Mouse (Mus musculus): ENCODE results near the gene Nxpe4.
"Not testable (repeated sequence)": the region's sequence is repeated elsewhere in the genome, so short reads cannot be mapped to it uniquely, and the experiment has no call there.

Gene Nxpe4

DNA sequence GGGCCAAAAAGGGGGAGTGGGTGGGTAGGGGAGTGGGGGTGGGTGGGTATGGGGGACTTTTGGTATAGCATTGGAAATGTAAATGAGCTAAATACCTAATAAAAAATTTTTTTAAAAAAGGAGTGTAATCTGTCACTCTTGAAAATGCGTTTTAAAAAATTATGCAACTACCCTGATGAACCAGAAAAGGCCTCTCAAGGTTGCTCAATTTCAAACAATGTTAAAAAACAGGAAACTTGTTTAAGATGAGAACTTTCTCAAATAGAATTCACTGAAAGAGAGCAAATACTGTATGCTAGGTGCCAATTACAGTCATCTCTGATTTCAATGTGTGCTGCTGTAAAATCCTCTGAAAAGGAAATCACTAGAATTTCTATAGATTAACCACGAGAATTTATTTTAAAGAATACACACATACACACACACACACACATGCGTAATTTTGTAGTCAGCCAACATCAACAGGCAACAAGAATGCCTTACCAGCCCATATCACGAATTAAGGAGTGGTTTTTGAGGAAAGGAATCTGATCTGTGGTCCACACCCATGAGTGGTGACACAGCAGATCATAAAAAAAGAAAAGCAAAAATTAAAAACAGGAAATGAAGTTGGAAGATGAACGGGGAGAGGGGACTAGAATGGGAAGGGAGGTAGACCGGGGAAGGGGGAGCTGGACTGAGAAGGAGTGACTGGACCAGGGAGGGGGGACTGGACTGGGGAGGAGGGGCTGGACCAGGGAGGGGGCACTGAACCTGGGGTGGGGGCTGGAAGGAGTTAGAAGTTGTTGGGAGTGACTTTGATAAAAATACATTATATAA, 248.6 kb downstream of the Nxpe4 start:
- no peak for DNase-seq (ENCODE audit: low spot score in 2 of 2)

DNA sequence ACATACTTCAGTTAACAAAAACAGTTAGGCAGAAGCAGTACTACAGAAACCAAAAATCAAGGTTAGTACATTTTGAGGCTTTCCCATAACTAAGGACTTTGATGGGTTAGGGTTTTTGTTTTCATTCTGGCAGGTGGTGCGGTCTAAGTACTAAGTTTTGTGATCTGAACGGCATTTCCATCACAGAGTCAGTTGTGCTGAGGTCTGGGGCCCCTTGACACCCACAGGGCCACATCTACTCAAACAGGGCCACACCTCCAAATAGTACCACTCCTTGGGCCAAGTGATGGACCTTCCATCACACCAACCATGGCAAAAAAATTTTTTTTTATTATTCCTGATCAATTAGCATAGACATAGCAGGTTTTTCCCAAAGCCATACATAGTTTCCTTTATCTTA, 251.8 kb downstream of the Nxpe4 start:
- no peak for DNase-seq (ENCODE audit: low spot score in 2 of 2)

DNA sequence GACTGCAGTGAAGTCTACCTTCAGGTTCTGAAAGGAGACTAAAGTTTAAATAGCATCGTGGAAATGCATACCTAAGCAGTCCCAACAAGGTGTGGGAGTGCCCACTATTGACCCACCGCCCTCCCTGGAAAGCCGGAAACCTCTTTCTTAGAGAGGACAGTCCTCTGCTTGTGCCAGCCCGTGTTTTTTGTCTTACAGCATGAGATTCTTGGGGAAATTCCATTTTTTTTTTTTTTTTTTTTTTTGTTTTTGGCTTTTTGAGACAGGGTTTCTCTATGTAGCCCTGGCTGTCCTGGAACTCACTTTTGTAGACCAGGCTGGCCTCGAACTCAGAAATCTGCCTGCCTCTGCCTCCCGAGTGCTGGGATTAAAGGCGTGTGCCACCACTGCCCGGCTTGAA, 255.5 kb downstream of the Nxpe4 start:
- DNase-seq (ENCODE audit: low spot score in 2 of 2): not testable (repeated sequence)

DNA sequence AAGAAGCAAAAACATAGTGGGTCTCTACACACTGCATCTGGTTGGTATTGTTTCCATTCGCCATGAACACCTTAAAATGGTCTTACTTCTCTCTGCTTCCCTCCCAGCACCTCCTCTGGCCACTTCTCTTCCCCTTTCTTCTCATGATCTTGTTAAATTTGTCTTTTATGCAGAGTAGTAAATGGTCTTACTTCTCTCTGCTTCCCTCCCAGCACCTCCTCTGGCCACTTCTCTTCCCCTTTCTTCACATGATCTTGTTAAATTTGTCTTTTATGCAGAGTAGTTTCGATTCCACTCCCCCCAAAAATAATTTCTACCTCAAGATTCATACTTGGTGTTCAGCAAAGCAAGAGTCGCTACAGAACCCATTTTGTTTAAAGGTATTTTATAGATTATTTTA, 256.2 kb downstream of the Nxpe4 start:
- DNase-seq (ENCODE audit: low spot score in 2 of 2): no peak

DNA sequence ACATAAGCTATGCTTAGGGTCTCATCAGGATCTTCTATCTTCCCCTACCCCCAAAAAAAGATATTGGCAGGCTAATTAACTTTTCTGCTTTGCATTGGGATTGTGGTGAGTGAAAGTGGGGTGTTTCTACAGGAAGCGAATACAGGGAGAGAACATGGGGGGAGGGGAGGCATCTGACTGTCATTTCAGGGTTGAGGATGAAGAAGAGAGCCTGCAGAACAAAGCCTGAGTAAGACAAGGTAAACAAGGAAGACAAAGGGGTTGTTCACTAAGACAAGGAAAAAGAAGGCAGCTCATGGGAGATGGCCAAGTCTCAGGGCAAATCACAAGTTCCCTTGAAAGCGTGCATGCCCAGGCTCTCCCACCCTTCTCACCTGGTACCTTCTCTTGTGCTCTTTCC, 256.6 kb downstream of the Nxpe4 start:
- DNase-seq (ENCODE audit: low spot score in 2 of 2): no peak

DNA sequence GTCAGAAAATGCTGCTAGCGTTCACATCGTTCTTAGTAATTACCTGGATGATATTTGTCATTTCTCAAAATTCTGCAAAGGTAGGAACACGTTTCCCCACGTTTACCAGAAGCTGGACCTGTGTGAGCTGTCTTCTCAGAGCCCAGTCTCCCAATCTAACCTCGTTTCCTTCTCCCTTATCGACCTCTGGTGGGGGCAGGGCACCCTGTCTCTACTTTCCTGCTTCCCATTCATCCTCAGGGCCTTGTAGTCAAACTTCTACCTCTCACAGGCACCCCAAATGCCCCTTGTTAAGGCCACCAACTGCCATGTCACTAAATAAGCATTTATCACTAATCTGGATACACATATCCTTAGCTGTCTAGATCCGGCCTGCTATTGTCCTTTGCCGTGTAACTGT, 257.0 kb downstream of the Nxpe4 start:
- DNase-seq (ENCODE audit: low spot score in 2 of 2): no peak

DNA sequence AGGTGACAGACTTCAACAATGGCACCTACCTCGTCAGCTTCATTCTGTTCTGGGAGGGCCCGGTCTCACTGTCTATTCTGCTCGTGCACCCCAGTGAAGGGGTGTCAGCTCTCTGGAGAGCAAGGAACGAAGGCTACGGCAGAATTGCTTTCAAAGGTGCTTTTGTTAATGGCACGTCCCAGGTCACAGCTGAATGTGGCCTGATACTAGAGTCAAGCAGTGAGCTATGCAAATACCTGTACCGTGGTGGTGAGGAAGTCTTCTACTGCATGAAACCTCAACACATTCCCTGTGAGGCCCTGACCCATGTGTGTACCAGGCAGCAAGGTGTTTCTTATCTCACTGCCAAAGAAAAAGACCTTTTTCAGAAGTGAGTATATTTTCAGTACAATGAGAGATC, 258.6 kb downstream of the Nxpe4 start:
- DNase-seq (ENCODE audit: low spot score in 2 of 2): no peak

DNA sequence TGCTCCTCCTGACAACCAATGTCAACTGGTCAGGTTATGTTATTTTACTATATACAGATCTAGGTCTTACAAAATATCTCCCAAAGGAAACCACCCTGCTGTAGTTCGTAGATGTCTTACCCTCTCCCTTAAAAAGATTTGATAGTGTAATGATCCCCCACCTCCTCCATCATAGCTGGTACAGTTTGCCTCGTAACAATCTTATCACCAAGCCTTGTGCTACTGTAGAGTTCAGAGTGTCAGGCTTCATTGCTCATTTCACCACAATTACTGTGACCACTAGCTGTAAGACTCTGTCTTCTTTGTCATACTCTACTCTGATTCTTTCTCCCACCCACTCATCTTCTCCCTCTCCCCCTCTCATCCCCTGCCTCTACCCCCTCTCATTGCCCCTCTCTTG, 259.2 kb downstream of the Nxpe4 start:
- no peak for DNase-seq (ENCODE audit: low spot score in 2 of 2)

DNA sequence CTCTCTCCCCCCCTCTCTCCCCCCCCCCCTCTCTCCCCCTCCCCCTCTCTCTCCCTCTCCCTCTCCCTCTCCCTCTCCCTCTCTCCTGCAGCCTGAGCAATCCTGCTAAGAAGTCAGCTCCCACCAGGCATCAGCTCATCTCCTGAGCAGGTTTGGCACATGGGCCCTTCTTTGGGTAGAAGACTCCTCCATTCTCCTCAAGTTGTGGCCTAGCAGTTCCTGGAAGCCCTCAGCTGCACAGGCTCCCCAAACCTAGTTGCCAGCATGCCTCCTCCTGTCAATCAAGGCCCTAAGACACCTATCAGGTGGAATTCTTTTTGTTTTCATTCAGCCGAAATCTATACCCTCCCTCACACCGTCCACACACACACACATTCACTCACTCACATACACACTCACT, 259.7 kb downstream of the Nxpe4 start:
- no peak for DNase-seq (ENCODE audit: low spot score in 2 of 2)

DNA sequence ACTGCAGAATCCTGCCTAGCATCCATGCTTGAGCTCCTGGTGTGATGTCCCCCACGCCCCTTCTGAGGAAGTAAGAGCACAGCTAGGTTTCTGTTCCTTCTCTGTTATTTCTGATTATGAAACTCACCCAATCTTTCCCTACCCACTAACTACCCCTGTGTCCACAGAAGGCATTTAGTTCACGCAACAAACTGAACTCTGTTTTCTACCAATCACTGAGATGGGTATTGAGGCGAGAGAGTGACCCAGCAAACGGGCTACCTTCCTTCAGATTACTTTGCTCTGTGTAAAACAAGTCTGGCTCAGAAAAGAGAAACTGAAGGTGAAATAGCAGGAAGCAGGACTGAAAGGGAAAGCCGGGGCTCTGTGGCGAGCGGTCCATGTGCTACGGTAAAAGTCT, 260.6 kb downstream of the Nxpe4 start:
- no peak for DNase-seq (ENCODE audit: low spot score in 2 of 2)

DNA sequence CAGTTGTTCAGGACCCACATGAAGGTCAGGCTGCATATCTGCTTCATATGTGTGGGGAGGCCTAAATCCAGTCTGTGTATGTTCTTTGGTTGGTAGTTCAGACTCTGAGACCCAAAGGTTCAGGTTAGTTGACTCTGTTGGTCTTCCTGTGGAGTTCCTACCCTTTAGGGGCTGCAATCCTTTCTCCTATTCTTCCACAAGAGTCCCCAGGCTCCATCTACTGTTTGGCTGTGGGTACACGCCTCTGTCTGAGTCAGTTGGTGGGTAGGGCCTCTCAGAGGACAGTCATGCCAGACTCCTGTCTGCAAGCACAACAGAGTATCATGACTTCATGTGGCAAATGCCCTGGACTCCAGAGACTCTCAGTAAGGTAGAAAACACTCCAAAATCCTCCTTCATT, 261.4 kb downstream of the Nxpe4 start:
- DNase-seq (ENCODE audit: low spot score in 2 of 2): no peak

DNA sequence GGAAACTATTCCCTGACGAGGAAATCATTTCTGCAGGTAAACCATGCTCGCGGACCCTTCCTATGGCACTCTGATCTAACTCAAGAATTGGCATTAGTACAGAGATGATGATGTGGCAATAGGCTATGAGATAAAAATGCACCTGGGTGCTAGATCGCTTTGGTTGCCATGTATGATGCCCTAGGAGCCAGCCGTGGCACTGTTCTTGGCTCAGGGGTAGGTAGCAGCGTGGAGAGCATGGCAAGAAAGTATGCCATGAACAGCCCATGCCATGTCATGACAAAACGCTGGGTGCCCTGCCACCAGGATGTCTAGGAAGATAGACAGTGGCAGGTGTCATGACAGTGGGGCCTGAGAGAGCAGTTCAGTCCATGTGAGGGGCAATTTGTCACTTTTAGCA, 265.4 kb downstream of the Nxpe4 start:
- no peak for DNase-seq (ENCODE audit: low spot score in 2 of 2)

DNA sequence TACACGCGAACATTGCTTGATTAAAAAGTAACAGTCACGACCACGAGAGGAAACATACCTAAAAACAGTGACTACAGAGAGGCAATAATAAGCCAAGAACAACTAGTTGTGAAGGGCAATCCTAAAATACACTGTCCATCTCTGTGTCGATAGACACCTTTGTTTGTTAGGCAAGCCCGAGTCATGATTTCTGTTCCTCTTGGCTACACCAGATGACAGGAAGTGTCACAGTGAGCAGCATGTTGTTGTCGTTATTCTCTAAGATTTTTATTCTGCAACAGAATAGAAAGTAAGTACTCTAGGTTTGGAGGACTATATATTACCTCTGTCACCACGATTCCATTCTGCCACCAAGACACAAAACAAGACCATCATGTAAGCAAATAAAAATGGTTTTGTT, 270.6 kb downstream of the Nxpe4 start:
- DNase-seq (ENCODE audit: low spot score in 2 of 2): no peak

DNA sequence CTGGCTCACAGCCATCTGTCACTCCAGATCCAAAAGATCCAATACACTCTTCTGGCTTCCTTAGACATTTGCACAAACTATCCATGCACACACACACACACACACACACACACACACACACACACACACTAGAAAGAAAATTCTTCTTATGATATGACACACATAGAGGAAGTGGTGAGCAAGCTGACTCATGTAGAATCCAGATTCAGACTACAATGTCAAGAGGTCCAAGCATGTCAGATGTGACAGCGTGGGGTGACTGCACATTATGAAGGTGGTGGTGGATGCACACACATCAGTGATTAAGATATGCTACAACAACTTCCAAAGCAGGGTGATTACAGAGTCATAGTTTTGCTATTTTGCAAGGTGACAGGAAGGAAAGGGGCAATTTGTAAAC, 282.1 kb downstream of the Nxpe4 start:
- no peak for DNase-seq (ENCODE audit: low spot score in 2 of 2)

DNA sequence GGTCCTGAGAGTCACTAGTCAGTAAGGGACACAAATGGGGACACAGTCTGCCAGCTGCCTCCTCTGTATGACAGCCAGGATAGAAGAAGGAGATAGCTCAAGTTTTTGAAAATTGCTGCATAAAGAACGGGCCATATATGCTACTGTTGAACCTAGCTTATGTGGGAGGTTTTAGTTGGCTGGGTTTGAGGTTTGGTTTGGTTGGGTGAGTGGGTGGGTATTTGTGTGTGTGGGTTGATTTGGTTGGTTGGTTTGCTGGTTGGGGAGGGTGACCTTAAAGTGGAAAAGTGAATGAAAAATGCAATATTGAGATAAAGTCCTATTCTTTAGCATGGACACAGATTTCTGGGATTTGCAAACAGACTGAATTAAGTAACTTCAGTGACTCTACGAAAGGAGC, 283.0 kb downstream of the Nxpe4 start:
- no peak for DNase-seq (ENCODE audit: low spot score in 2 of 2)

DNA sequence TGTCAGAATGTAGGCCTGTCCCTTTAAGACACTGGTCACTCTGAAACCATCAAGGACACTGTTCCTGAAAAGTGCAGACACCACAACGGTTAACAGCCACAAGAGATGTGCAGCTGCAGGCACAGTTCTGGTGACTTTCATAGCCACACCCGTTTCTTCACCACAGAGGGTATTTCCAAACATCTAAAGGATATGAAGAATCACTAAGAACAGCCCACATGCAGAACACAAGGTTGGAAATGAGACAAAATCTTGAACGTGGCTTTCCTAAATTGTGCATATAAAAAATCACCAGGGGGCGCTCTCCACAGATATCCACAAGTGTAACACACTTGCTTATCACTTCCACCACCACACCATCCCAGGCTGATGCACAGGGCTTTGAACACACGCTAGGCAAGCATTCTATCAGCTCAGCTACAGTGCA, 286.0 kb downstream of the Nxpe4 start:
- DNase-seq (ENCODE audit: low spot score in 2 of 2): no peak

All from right cerebral cortex, adult 2 months (tissue).